Mouse (Mus musculus): ENCODE measurements at regions not wholly inside any gene's neighbourhood (a gene's known extent, or its start where the extent isn't known, plus 50 kb on each side); places are given as distances from the start of the nearest gene placed in this dataset.

DNA sequence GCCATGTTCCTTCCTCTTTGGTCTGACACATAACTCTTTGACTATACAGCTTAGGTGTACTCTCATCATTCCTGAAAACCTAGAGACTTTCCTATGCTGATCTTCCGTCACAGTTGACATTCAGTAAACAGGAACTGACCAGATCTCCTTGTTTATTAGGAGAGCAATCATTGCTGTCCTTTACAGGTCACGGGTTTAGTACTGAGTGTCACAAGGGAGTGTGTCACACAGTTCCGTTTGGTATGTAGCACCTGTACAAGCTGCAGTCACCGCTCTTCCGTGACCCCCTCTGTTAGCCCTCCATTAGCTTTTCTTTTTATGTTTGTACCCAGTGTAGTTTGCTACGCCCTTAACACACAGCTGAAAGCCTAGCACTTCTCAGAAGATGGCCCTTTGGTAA, 553.4 kb upstream of the Slc39a10 start:
- TF ChIP-seq CTCF (IDR thresholded peaks at IDR 0.05; ENCODE audit: low read depth) (no peak), EP300 (optimal IDR thresholded peaks at IDR 0.05) (no peak)
